Mouse (Mus musculus) myocyte (in vitro differentiated cells): ENCODE data around the gene Tmem108.

Source experiments
- CEBPB ChIP-seq: IDR thresholded peaks from 2 replicates; pipeline ENCODE4 v1.6.1; 2011; ENCODE audit warnings: mild to moderate bottlenecking, moderate library complexity; ENCODE audit not compliant: poor library complexity, insufficient read depth, severe bottlenecking
- SRF ChIP-seq: IDR thresholded peaks from one replicate; pipeline ENCODE4 v1.6.1; 2011; ENCODE audit warnings: low read depth; ENCODE audit not compliant: control insufficient read depth, insufficient read length

DNA sequence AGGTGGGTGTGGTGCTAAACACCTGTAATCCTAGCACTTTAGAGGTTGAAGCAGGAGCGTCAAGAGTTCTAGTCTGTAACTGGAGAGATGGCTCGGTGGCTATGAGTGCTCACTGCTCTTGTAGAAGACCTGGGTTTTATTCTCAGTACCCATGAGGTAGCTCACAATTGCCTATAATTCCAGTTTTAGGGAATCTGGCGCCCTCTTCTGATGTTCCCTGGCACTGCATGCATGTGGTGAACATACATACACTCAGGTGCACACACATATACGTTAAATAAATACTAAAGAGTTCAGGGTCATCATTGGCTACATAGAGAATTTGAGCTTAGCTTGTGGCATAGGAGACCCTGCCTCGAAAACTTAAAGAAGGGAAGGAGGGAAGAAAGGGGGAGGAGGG, 317.0 kb downstream of the Tmem108 start:
- TF ChIP-seq CEBPB (no peak), SRF (no peak)
